Mouse (Mus musculus) megakaryocyte, embryonic 14.5 days (primary cell): Measurements from ENCODE around the gene Tex19.2.

ENCODE experiments used
- FLI1 ChIP-seq: IDR thresholded peaks from 2 replicates; pipeline ENCODE4 v1.6.1; 2012; ENCODE audit warnings: low read length, inconsistent platforms, mixed read lengths
- GATA1 ChIP-seq: IDR thresholded peaks from 3 replicates; pipeline ENCODE4 v1.6.1; 2012; ENCODE audit warnings: mixed read lengths, low read length, inconsistent platforms, borderline replicate concordance

- no peak for TF ChIP-seq GATA1
- no peak for TF ChIP-seq FLI1
Measured at GRCm38 (mm10) chr11:121080330-121080729, 38.1 kb downstream of the Tex19.2 start.
